Mouse (Mus musculus) ES-Bruce4 (cell line): ENCODE results near the gene Tbc1d30.

Experiments
- CTCF ChIP-seq: IDR thresholded peaks from one replicate; pipeline ENCODE4 v1.8.1; 2011; ENCODE audit warnings: low read depth, low read length
- POLR2A ChIP-seq: IDR thresholded peaks from one replicate; pipeline ENCODE4 v1.8.1; 2011; ENCODE audit warnings: low read length; ENCODE audit not compliant: insufficient read depth

DNA sequence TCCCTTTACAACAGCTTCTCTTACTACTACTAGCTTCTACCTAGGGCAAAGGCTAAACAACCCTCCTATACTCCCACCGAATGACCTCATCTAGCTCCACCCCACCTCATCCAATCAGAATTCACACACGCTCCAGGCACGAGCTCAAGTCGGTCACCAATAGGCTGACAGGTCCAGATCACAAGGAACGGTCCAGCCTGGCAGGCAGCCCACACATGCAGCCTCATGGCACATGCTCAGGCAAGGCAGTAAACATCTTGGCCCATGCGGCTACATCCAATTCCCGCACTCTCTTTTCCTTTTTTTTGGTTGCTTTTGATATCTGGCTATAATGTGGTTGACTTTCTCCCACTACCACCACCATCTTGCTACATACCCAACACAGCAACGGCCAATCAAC is 88.9 kb downstream of the Tbc1d30 start:
- no peak for TF ChIP-seq POLR2A
- no peak for TF ChIP-seq CTCF
